Mouse (Mus musculus) ES-E14 (cell line): Measurements from ENCODE around the gene Mesp2.

ENCODE experiments used
- CHD2 ChIP-seq: IDR thresholded peaks from 2 replicates; pipeline ENCODE4 v1.6.1; 2014; ENCODE audit warnings: mild to moderate bottlenecking, low read depth, low read length, inconsistent platforms
- HCFC1 ChIP-seq: IDR thresholded peaks from 2 replicates; pipeline ENCODE4 v1.6.1; 2012; ENCODE audit warnings: low read length, inconsistent platforms, borderline replicate concordance; ENCODE audit not compliant: insufficient read depth
- MAFK ChIP-seq: IDR thresholded peaks from 2 replicates; pipeline ENCODE4 v1.6.1; 2014; ENCODE audit warnings: mild to moderate bottlenecking, low read depth, low read length, inconsistent platforms; ENCODE audit not compliant: insufficient read depth
- ZC3H11A ChIP-seq: IDR thresholded peaks from 2 replicates; pipeline ENCODE4 v1.6.1; 2012; ENCODE audit warnings: low read depth, mild to moderate bottlenecking, inconsistent platforms, low read length, borderline replicate concordance
- ZNF384 ChIP-seq: IDR thresholded peaks from 2 replicates; pipeline ENCODE4 v1.6.1; 2012; ENCODE audit warnings: low read depth, low read length, inconsistent platforms

DNA sequence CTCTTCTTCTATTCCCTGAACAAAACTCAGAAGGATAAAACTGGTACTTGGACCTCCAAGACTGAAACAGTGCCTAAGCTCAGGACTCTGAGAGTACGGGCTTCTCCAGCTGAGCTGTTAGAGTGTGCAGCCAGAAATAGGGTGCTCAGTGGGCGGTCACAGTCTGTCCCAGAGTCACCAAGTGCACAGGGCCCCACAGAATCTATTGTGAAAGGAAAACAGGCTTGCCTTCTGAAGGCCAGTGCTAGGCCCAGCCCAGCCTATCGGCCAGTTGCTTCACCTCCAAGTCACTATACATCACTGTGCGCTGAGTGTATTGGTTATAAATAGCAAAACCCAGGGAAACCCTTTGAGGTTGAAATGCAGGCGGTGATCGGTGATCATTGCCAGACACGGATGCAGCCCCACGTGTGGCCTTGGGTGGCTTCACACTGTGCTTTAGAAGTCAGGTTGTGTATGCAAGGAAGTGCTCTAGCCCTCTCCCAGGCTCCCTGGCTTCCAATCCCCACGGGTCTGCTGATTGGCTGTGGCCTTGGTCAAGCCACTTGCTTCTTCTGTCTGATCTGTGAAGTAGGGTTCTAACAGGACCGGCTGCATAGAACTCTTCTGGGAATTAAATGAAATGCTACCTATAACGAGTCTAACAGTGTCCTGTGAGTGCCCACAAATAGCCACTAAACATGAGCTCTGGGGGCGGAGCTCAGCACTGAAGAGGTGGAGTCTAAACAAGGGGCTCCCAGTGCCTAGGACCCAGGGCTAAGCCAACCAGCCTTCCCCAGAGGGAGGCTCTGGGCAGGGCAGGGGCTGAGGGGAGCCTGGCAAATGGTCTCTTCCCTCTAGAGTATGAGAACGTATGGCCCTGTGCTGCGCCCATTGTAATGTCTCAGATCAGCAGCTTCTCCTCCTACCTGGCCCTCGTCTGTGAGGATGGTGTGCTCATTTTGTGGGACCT lies 38.7 kb upstream of the Mesp2 start:
- TF ChIP-seq ZNF384 (no peak), ZC3H11A (no peak), HCFC1 (no peak), MAFK (no peak), CHD2 (no peak)
